Mouse (Mus musculus): Measurements from ENCODE around the gene Syt16. TPM values are rescaled to one million over a fixed set of nuclear protein-coding genes. Genes with fewer than 3 reads are reported as not detected.

The Syt16 gene
- polyA plus RNA-seq, 1 experiment from 2014 or later, result 17.0 TPM

GRCm38 (mm10) chr12:74087086-74087485, 89.6 kb downstream of the Syt16 start:
- H3K27ac ChIP-seq, result no peak overlapping the region
- H3K27me3 ChIP-seq, result no peaks in the 10 kb centered on the region
- no peaks in the 10 kb centered on the region for H3K36me3 ChIP-seq
- H3K4me3 ChIP-seq, result no peak overlapping the region
- no peak overlapping the region for H3K9ac ChIP-seq
- H3K4me1 ChIP-seq, result no peaks in the 10 kb centered on the region
- WGBS, result 38% methylated on average over 8 of the region's 8 CpGs
- no peak overlapping the region for H3K4me2 ChIP-seq (replicated peaks)
- ATAC-seq (ENCODE audit: low FRiP score), result no peak
- no peaks in the 10 kb centered on the region for H3K9me3 ChIP-seq (replicated peaks)

- no peak for ATAC-seq (ENCODE audit: low FRiP score)
- Histone ChIP-seq H3K36me3 (no peaks in the 10 kb centered on the region), H3K4me2 (replicated peaks) (no peak overlapping the region), H3K4me3 (no peak overlapping the region), H3K27me3 (no peaks in the 10 kb centered on the region), H3K9me3 (replicated peaks) (no peaks in the 10 kb centered on the region), H3K4me1 (no peaks in the 10 kb centered on the region), H3K9ac (no peak overlapping the region), H3K27ac (no peak overlapping the region)
- 100% methylated on average over 1 of the region's 1 CpGs for WGBS
These were observed 92.1 kb downstream of the Syt16 start for GRCm38 (mm10) chr12:74089342-74090131.

- Histone ChIP-seq H3K36me3 (no peaks in the 10 kb centered on the region), H3K27ac (no peak overlapping the region), H3K4me1 (no peaks in the 10 kb centered on the region), H3K9me3 (replicated peaks) (no peaks in the 10 kb centered on the region), H3K4me2 (replicated peaks) (no peak overlapping the region), H3K27me3 (no peaks in the 10 kb centered on the region), H3K9ac (no peak overlapping the region), H3K4me3 (no peak overlapping the region)
- 75% methylated on average over 5 of the region's 5 CpGs for WGBS
- ATAC-seq (ENCODE audit: low FRiP score), result no peak
These were observed 95.1 kb downstream of the Syt16 start for GRCm38 (mm10) chr12:74092546-74092945.

GRCm38 (mm10) chr12:74093110-74093509, 95.6 kb downstream of the Syt16 start:
- Histone ChIP-seq H3K4me1 (no peaks in the 10 kb centered on the region), H3K27ac (no peak overlapping the region), H3K4me2 (replicated peaks) (no peak overlapping the region), H3K9me3 (replicated peaks) (no peaks in the 10 kb centered on the region), H3K36me3 (no peaks in the 10 kb centered on the region), H3K27me3 (no peaks in the 10 kb centered on the region), H3K4me3 (no peak overlapping the region), H3K9ac (no peak overlapping the region)
- WGBS, result 86% methylated on average over 8 of the region's 8 CpGs
- ATAC-seq (ENCODE audit: low FRiP score), result no peak

GRCm38 (mm10) chr12:74094701-74095100, 97.2 kb downstream of the Syt16 start:
- Histone ChIP-seq H3K4me3 (no peak overlapping the region), H3K36me3 (no peaks in the 10 kb centered on the region), H3K4me2 (replicated peaks) (no peak overlapping the region), H3K9me3 (replicated peaks) (no peaks in the 10 kb centered on the region), H3K9ac (no peak overlapping the region), H3K4me1 (peaks cover 7% of the 10 kb centered on the region; the same call in 1 of the 2 replicates), H3K27ac (no peak overlapping the region), H3K27me3 (no peaks in the 10 kb centered on the region)
- ATAC-seq (ENCODE audit: low FRiP score), result no peak
- WGBS, result 86% methylated on average over 5 of the region's 5 CpGs

- no peak overlapping the region for H3K4me3 ChIP-seq
- H3K27ac ChIP-seq, result no peak overlapping the region
- H3K9ac ChIP-seq, result no peak overlapping the region
- ATAC-seq (ENCODE audit: low FRiP score), result peak; percentile 32; the same call in 1 of the 2 replicates
- H3K36me3 ChIP-seq, result no peaks in the 10 kb centered on the region
- no peaks in the 10 kb centered on the region for H3K9me3 ChIP-seq (replicated peaks)
- no peaks in the 10 kb centered on the region for H3K27me3 ChIP-seq
- 47% methylated on average over 8 of the region's 8 CpGs for WGBS
- no peak overlapping the region for H3K4me2 ChIP-seq (replicated peaks)
- peaks cover 7% of the 10 kb centered on the region; the same call in 1 of the 2 replicates for H3K4me1 ChIP-seq
These were observed 101.3 kb downstream of the Syt16 start for GRCm38 (mm10) chr12:74098572-74099290.

- Histone ChIP-seq H3K9ac (no peak overlapping the region), H3K4me3 (no peak overlapping the region), H3K27ac (no peak overlapping the region), H3K36me3 (no peaks in the 10 kb centered on the region), H3K4me2 (replicated peaks) (no peak overlapping the region), H3K4me1 (no peaks in the 10 kb centered on the region), H3K9me3 (replicated peaks) (no peaks in the 10 kb centered on the region), H3K27me3 (0 out of 2 replicates have a peak, but pooled peaks cover 7% of the 10 kb centered on the region)
- ATAC-seq (ENCODE audit: low FRiP score), result no peak
- WGBS, result 76% methylated on average over 6 of the region's 6 CpGs
These were observed 108.5 kb downstream of the Syt16 start for GRCm38 (mm10) chr12:74105811-74106513.

GRCm38 (mm10) chr12:74108663-74109081, 111.2 kb downstream of the Syt16 start:
- Histone ChIP-seq H3K9me3 (replicated peaks) (no peaks in the 10 kb centered on the region), H3K4me2 (replicated peaks) (no peak overlapping the region), H3K27me3 (0 out of 2 replicates have a peak, but pooled peaks cover 7% of the 10 kb centered on the region), H3K4me1 (no peaks in the 10 kb centered on the region), H3K4me3 (no peak overlapping the region), H3K9ac (no peak overlapping the region), H3K36me3 (no peaks in the 10 kb centered on the region), H3K27ac (no peak overlapping the region)
- 76% methylated on average over 4 of the region's 4 CpGs for WGBS
- no peak for ATAC-seq (ENCODE audit: low FRiP score)

- no peak overlapping the region for H3K4me2 ChIP-seq (replicated peaks)
- H3K27me3 ChIP-seq, result 0 out of 2 replicates have a peak, but pooled peaks cover 7% of the 10 kb centered on the region
- peak; percentile 84 for ATAC-seq (ENCODE audit: low FRiP score)
- H3K4me3 ChIP-seq, result no peak overlapping the region
- WGBS, result 64% methylated on average over 10 of the region's 10 CpGs
- H3K9ac ChIP-seq, result no peak overlapping the region
- H3K36me3 ChIP-seq, result no peaks in the 10 kb centered on the region
- H3K9me3 ChIP-seq (replicated peaks), result no peaks in the 10 kb centered on the region
- no peaks in the 10 kb centered on the region for H3K4me1 ChIP-seq
- no peak overlapping the region for H3K27ac ChIP-seq
These were observed 112.1 kb downstream of the Syt16 start for GRCm38 (mm10) chr12:74109462-74110068.

- peaks cover 7% of the 10 kb centered on the region; the same call in 1 of the 2 replicates for H3K9me3 ChIP-seq (replicated peaks)
- H3K36me3 ChIP-seq, result no peaks in the 10 kb centered on the region
- H3K27ac ChIP-seq, result no peak overlapping the region
- 71% methylated on average over 6 of the region's 6 CpGs for WGBS
- H3K27me3 ChIP-seq, result no peaks in the 10 kb centered on the region
- no peak overlapping the region for H3K4me2 ChIP-seq (replicated peaks)
- no peak overlapping the region for H3K9ac ChIP-seq
- no peak overlapping the region for H3K4me3 ChIP-seq
- no peak for ATAC-seq (ENCODE audit: low FRiP score)
- H3K4me1 ChIP-seq, result no peaks in the 10 kb centered on the region
These were observed 119.4 kb downstream of the Syt16 start for GRCm38 (mm10) chr12:74116825-74117224.

GRCm38 (mm10) chr12:74125796-74126195, 128.3 kb downstream of the Syt16 start:
- ATAC-seq (ENCODE audit: low FRiP score), result no peak
- H3K27me3 ChIP-seq, result no peaks in the 10 kb centered on the region
- 80% methylated on average over 12 of the region's 12 CpGs for WGBS
- no peak overlapping the region for H3K9ac ChIP-seq
- 0 out of 2 replicates have a peak, but pooled peaks cover 1% of the 10 kb centered on the region for H3K4me1 ChIP-seq
- no peak overlapping the region for H3K4me3 ChIP-seq
- no peak overlapping the region for H3K27ac ChIP-seq
- no peaks in the 10 kb centered on the region for H3K36me3 ChIP-seq
- H3K9me3 ChIP-seq (replicated peaks), result peaks cover 11% of the 10 kb centered on the region; the same call in 1 of the 2 replicates
- no peak overlapping the region for H3K4me2 ChIP-seq (replicated peaks)

- Histone ChIP-seq H3K4me3 (no peak overlapping the region), H3K27ac (no peak overlapping the region), H3K4me2 (replicated peaks) (no peak overlapping the region), H3K27me3 (no peaks in the 10 kb centered on the region), H3K36me3 (no peaks in the 10 kb centered on the region), H3K9ac (no peak overlapping the region), H3K9me3 (replicated peaks) (peaks cover 11% of the 10 kb centered on the region; the same call in 1 of the 2 replicates), H3K4me1 (0 out of 2 replicates have a peak, but pooled peaks cover 3% of the 10 kb centered on the region)
- ATAC-seq (ENCODE audit: low FRiP score), result no peak
- WGBS, result 67% methylated on average over 1 of the region's 1 CpGs
These were observed 130.8 kb downstream of the Syt16 start for GRCm38 (mm10) chr12:74128229-74128628.
